Mouse (Mus musculus) stomach, embryonic 16.5 days (tissue): ENCODE measurements around the gene Dagla. TPM values are rescaled to one million over a fixed set of nuclear protein-coding genes. Genes with fewer than 3 reads are reported as not detected.

Experiments
- ATAC-seq: fragments of 200-750 bp; cut with Nextera tagmentation; 2 replicates; pipeline ENCODE4 v1.8.0; 2017; ENCODE audit warnings: moderate number of reproducible peaks, moderate TSS enrichment; ENCODE audit not compliant: insufficient read depth, low FRiP score
- H3K27ac ChIP-seq: fragments of 300-500 bp; sonication (generic); 2 replicates; pipeline ENCODE4 v1.5.1; 2014; ENCODE audit warnings: low read length
- H3K27me3 ChIP-seq: fragments of 300-500 bp; sonication (generic); 2 replicates; pipeline ENCODE4 v1.6.1; 2014; ENCODE audit warnings: low read length, control low read depth, mixed read lengths; ENCODE audit not compliant: control insufficient read depth, insufficient read depth
- H3K36me3 ChIP-seq: fragments of 300-500 bp; sonication (generic); 2 replicates; pipeline ENCODE4 v1.6.1; 2014; ENCODE audit warnings: low read length; ENCODE audit not compliant: control insufficient read depth, insufficient read depth
- H3K4me1 ChIP-seq: fragments of 300-500 bp; sonication (generic); 2 replicates; pipeline ENCODE4 v1.6.1; 2014; ENCODE audit warnings: low read length, control low read depth, mixed read lengths; ENCODE audit not compliant: control insufficient read depth, insufficient read depth
- H3K4me2 ChIP-seq: fragments of 300-500 bp; sonication (generic); 2 replicates; pipeline ENCODE4 v1.6.1; 2014; ENCODE audit warnings: low read depth, low read length, mixed read lengths
- H3K4me3 ChIP-seq: fragments of 300-500 bp; sonication (generic); replicated peaks from 2 replicates; pipeline ENCODE4 v1.5.1; 2014; ENCODE audit warnings: mild to moderate bottlenecking, low read length
- H3K9ac ChIP-seq: fragments of 300-500 bp; sonication (generic); 2 replicates; pipeline ENCODE4 v1.6.1; 2014; ENCODE audit warnings: low read length
- H3K9me3 ChIP-seq: fragments of 300-500 bp; sonication (generic); replicated peaks from 2 replicates; pipeline ENCODE4 v1.6.1; 2016; ENCODE audit warnings: low read length, control low read depth; ENCODE audit not compliant: control insufficient read depth
- WGBS: fragments of 180-500 bp; shearing (Covaris S2); extraction: QIAGEN DNeasy Blood & Tissue Kit; methylation state at CpG from one replicate; pipeline ENCODE4 v1.1.7; 2014; 5-methylcytosine and 5-hydroxymethylcytosine counted together
- polyA plus RNA-seq: library from polyadenylated mRNA; unstranded; fragments of >200 nt; fragmentation: Nextera tagmentation; extraction: Ambion mirVana; gene quantifications from 2 replicates; pipeline ENCODE4 v1.2.1, GENCODE M21; 2015

Gene Dagla
- polyA plus RNA-seq, 1 experiment from 2014 or later, result 2.9 TPM

DNA sequence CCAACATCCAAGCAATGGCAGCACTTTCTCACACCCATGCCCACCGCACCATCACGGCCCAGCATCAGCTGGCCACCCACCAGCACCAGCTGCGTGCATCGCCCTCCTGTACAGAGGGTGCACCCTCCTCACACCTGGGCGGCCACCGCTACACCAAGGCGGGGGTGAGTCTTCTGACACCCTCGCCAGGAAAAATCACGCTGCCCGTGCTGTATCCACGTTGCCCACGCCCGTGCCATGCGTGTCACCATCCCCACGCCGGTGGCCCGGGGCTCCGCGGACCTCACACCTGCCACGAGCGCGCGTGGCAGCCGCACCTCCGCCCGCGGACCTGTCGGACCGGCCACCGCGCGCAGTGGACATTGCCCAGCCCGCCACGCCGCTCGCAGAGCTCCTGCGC, 282 bp downstream of the Dagla start:
- Histone ChIP-seq H3K36me3 (no peaks in the 10 kb centered on the region), H3K9ac (peak overlapping the region; percentile 85), H3K27me3 (peaks cover 5% of the 10 kb centered on the region; the same call in 1 of the 2 replicates), H3K4me3 (peak overlapping the region; percentile 67), H3K4me2 (peak overlapping the region; percentile 99), H3K9me3 (no peaks in the 10 kb centered on the region), H3K27ac (no peak overlapping the region), H3K4me1 (peaks cover 18% of the 10 kb centered on the region; the same call in 1 of the 2 replicates)
- ATAC-seq, result peak; percentile 24; the same call in 1 of the 2 replicates
- 6% methylated on average over 37 of the region's 37 CpGs for WGBS

DNA sequence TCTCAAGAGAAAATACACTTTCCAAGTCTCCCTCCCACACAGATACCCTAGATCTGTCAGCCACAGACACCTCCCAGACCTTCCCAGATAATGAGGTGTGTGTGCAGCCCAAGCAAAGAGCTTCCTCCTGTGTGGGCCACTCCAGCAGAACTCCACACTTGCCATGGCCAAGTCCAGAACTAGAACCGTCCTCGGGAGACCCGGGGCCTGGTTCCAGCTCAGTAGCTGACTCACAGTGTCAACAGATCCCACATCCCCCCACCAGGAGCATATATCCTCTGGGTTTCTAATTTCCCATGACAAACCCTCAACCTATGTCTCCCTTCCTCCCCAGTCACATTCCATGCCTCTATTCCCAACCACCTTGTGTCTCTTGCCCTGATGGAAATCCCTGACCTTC, 1.8 kb downstream of the Dagla start:
- 76% methylated on average over 3 of the region's 3 CpGs for WGBS
- H3K4me1 ChIP-seq, result peaks cover 20% of the 10 kb centered on the region
- no peak overlapping the region for H3K4me3 ChIP-seq
- no peaks in the 10 kb centered on the region for H3K9me3 ChIP-seq
- ATAC-seq, result no peak
- no peak overlapping the region for H3K27ac ChIP-seq
- H3K27me3 ChIP-seq, result peaks cover 5% of the 10 kb centered on the region; the same call in 1 of the 2 replicates
- H3K9ac ChIP-seq, result no peak overlapping the region
- peak overlapping the region; percentile 1; the same call in 1 of the 2 replicates for H3K4me2 ChIP-seq
- no peaks in the 10 kb centered on the region for H3K36me3 ChIP-seq

DNA sequence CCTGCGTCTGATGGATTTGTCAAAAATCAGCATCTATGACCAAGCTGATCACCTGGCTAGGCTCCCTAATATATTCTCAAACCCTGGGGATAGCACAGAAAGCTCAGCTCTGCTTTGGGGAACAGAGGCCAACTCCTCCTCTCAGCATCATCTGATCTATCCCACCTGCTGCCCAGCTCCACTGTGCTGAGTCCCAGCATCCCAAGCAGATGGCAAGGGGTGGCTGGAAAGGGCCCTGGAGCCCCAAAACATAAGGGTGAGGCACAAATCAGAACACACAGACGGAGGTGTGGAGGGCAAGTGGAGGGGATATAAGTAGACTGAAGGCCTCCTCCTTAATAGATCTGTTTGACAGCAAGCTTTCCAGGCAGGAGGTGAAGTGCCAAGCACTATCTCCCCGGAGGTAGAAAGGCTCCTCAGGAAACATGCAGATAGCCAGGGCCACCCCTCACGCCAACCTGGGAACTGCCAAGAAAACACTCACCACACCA, 2.8 kb downstream of the Dagla start:
- H3K9ac ChIP-seq, result no peak overlapping the region
- no peak for ATAC-seq
- no peaks in the 10 kb centered on the region for H3K36me3 ChIP-seq
- WGBS, result 68% methylated on average over 4 of the region's 4 CpGs
- no peak overlapping the region for H3K27ac ChIP-seq
- H3K9me3 ChIP-seq, result no peaks in the 10 kb centered on the region
- no peak overlapping the region for H3K4me3 ChIP-seq
- no peak overlapping the region for H3K4me2 ChIP-seq
- H3K27me3 ChIP-seq, result peaks cover 5% of the 10 kb centered on the region; the same call in 1 of the 2 replicates
- peaks cover 27% of the 10 kb centered on the region for H3K4me1 ChIP-seq

DNA sequence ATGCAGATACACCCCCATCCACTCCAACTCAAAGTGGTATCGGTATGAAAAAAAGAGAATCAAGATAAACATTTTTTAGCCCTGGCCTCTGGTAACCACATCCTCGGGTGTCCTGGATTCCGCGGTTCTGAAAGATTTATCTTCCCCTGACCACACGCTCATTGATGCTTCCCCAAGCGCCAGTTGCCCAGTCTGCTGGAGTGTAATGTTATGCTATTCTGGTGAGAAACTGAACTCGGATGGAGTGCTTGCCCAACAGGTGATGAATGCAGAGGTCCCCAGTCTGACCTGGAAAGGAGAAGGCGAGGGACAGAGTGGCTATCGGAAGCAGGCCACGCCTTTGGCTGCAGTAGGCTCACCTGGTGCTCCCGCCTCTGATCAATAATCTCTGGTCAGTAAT, 3.4 kb downstream of the Dagla start:
- Histone ChIP-seq H3K9ac (no peak overlapping the region), H3K27ac (no peak overlapping the region), H3K4me3 (no peak overlapping the region), H3K4me1 (peaks cover 33% of the 10 kb centered on the region), H3K4me2 (no peak overlapping the region), H3K9me3 (no peaks in the 10 kb centered on the region), H3K27me3 (peaks cover 5% of the 10 kb centered on the region; the same call in 1 of the 2 replicates), H3K36me3 (no peaks in the 10 kb centered on the region)
- no peak for ATAC-seq
- WGBS, result 55% methylated on average over 11 of the region's 11 CpGs

DNA sequence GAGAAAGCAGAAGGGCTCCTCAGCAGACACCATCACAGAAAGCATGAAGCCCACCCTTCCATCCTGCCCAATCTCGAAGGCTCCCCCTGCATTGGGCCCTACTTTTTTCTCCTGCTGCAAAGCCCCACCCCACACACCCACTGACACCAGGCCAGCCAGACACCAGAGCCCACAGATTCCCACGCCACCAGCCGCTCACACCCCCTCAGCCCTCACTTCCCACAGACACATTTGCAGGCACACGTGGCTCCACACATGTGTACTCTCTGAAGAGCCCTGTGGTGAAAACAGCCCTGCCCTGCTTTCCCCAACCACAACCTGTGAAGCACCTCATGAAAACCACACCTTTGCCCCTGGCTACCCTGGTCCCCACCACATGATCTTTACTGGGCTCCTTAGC, 3.9 kb downstream of the Dagla start:
- Histone ChIP-seq H3K4me1 (peaks cover 38% of the 10 kb centered on the region), H3K27ac (no peak overlapping the region), H3K27me3 (peaks cover 5% of the 10 kb centered on the region; the same call in 1 of the 2 replicates), H3K9ac (no peak overlapping the region), H3K9me3 (no peaks in the 10 kb centered on the region), H3K36me3 (no peaks in the 10 kb centered on the region), H3K4me2 (no peak overlapping the region), H3K4me3 (no peak overlapping the region)
- WGBS, result 76% methylated on average over 4 of the region's 4 CpGs
- ATAC-seq, result no peak

DNA sequence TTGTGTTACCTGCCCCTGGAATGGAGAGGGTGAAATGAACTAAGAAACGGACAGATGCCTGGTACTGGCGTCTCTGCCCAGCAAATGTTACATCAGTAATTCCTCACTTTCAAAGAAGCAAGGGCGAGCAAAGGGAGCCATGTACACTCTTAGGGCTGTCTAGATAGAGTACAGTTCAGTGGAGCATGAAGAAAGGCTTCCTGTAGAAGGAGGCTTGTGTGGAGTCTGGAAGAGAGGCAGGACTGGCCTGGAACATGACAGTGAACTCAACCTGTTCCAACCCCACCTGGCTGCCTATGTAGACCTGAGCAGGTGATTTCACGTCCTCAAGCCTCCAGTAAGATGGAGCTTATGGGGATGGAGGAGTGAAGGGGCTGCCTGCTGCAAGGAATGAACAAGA, 6.4 kb downstream of the Dagla start:
- WGBS, result 74% methylated on average over 4 of the region's 4 CpGs
- Histone ChIP-seq H3K4me1 (peaks cover 46% of the 10 kb centered on the region), H3K27ac (0 out of 2 replicates have a peak overlapping the region, but pooled peaks have one; percentile 13), H3K4me3 (no peak overlapping the region), H3K4me2 (no peak overlapping the region), H3K36me3 (no peaks in the 10 kb centered on the region), H3K9ac (no peak overlapping the region), H3K27me3 (no peaks in the 10 kb centered on the region), H3K9me3 (no peaks in the 10 kb centered on the region)
- no peak for ATAC-seq

DNA sequence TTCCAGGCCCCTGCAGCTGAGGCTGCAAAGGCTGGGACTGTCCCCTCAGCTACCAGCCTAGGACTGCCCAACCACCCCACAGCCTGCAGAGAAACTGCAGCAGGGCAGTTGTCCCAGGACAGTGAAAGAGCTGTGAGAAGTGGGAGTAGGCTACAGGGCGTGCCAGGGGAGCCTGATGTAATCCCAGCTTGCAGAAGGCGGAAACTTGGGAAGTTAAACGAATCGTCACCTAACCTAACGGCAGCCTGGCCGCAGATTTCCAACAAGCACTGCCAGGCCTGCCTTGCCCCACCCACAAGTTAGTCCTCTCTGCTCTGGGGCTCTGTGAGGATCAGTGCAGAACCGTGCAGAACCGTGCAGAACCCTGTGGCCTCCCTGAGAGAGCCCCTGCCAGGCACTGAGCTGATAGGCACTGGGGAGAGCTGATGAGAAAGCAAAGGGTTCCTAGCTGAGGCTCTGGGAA, 7.6 kb downstream of the Dagla start:
- Histone ChIP-seq H3K27ac (peak overlapping the region; percentile 96), H3K4me3 (no peak overlapping the region), H3K36me3 (no peaks in the 10 kb centered on the region), H3K27me3 (no peaks in the 10 kb centered on the region), H3K9ac (peak overlapping the region; percentile 64), H3K9me3 (no peaks in the 10 kb centered on the region), H3K4me2 (peak overlapping the region; percentile 36; the same call in 1 of the 2 replicates), H3K4me1 (peaks cover 48% of the 10 kb centered on the region)
- peak; percentile 82 for ATAC-seq
- WGBS, result 13% methylated on average over 8 of the region's 8 CpGs

DNA sequence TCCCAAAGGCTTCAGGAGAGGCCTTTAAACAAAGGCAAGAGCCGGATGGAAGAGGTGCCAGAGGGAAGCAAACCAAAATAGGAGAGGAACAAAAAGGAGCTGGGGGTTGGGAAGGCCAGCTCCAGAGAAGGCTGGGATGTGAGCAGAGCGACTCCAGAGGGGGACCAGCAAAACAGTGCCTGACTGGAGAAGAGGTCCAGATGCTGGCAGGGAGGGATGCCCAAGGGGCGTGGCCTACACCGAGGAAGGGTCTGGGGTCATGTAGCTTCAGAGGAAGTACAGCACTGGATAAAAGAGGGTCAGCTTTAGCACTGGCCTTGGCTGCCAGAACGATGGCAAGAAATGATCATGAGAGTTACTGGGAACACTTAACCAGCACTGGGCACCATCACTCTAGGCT, 8.4 kb downstream of the Dagla start:
- no peaks in the 10 kb centered on the region for H3K36me3 ChIP-seq
- peak; percentile 57; the same call in 1 of the 2 replicates for ATAC-seq
- H3K9ac ChIP-seq, result peak overlapping the region; percentile 54
- WGBS, result 26% methylated on average over 5 of the region's 5 CpGs
- H3K4me2 ChIP-seq, result no peak overlapping the region; the same call in 1 of the 2 replicates
- H3K27me3 ChIP-seq, result no peaks in the 10 kb centered on the region
- peaks cover 53% of the 10 kb centered on the region for H3K4me1 ChIP-seq
- no peaks in the 10 kb centered on the region for H3K9me3 ChIP-seq
- no peak overlapping the region for H3K4me3 ChIP-seq
- H3K27ac ChIP-seq, result peak overlapping the region; percentile 96

DNA sequence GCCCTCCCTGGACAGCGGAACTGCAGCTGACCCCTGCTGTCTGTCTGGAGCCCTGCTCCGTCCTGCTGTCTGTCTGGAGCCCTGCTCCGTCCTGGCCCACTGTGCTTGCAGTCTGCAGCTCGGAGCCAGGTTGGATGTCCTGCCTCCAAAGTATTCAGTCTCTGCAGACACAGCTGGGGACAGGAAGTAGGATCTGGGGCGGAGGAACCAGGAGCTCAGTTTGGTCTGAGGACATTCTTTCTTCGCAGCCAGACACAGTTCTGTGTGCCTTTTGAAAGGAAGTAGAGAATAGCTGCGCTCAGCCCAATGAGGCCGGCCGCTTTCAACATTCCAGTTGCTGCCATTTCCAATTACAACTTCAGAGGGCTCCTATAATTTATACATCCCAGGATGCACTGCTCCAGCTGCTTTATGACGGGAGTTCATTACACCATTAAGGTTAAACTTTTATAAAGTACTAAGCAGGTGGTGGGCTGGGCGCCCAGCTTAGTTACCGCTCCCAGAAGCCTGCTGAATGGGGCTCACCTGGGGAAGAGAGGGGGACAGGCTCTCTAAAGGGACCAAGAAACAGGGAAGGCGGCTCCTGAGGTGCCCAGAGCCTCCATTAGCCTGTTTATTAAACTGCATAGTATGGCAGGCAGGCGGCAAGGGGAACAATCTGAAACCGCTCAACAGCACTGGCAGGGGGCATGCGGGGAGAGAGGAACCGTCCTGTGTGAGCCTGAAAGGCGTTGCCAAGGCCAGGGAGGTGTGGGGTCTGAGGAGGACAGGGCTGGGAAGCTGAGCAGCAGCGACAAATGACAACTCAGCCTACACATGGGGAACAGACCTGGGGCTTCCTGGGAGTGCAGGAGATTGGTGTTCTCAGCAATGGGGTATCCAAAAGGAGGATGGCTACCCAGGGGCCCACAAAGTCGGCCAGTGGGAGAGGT, 9.8 kb downstream of the Dagla start:
- ATAC-seq, result no peak
- H3K4me3 ChIP-seq, result no peak overlapping the region
- H3K27ac ChIP-seq, result peak overlapping the region; percentile 96
- peak overlapping the region; percentile 57 for H3K9ac ChIP-seq
- WGBS, result 49% methylated on average over 20 of the region's 20 CpGs
- H3K4me2 ChIP-seq, result 0 out of 2 replicates have a peak overlapping the region, but pooled peaks have one; percentile 5
- no peaks in the 10 kb centered on the region for H3K27me3 ChIP-seq
- H3K36me3 ChIP-seq, result no peaks in the 10 kb centered on the region
- H3K4me1 ChIP-seq, result peaks cover 66% of the 10 kb centered on the region
- no peaks in the 10 kb centered on the region for H3K9me3 ChIP-seq
